Mouse (Mus musculus): Measurements from ENCODE around the gene Gm10803. TPM values are rescaled to one million over a fixed set of nuclear protein-coding genes. Genes with fewer than 3 reads are reported as not detected.

Gene Gm10803
- polyA plus RNA-seq (2014; fragmentation: Illumina TruSeq; extraction: RNeasy Lipid Tissue Mini Kit (QIAGEN cat#74804); ENCODE audit: low read depth, low replicate concordance) = not detected

GRCm38 (mm10) chr2:93560268-93560667 is at the start of gene Gm10803:
Gm10803 (plus strand) TSS chr2:93560568.

Other genes starting within 250 kb of the Gm10803 start
- 2.9 TPM for gene Tspan18, start 226.1 kb upstream of the Gm10803 start, polyA plus RNA-seq (2014; fragmentation: Illumina TruSeq; extraction: RNeasy Lipid Tissue Mini Kit (QIAGEN cat#74804); ENCODE audit: low read depth, low replicate concordance)
- 17.0 TPM for gene Cd82, start 97.4 kb upstream of the Gm10803 start, polyA plus RNA-seq (2014; fragmentation: Illumina TruSeq; extraction: RNeasy Lipid Tissue Mini Kit (QIAGEN cat#74804); ENCODE audit: low read depth, low replicate concordance)
- 0.16 TPM for gene Alx4, start 81.8 kb downstream of the Gm10803 start, polyA plus RNA-seq (2014; fragmentation: Illumina TruSeq; extraction: RNeasy Lipid Tissue Mini Kit (QIAGEN cat#74804); ENCODE audit: low read depth, low replicate concordance)